Mouse (Mus musculus) cerebellum, postnatal 14 days (tissue): ENCODE measurements around the gene Gm20817.
"Not testable (repeated sequence)": the region's sequence is repeated elsewhere in the genome, so short reads cannot be mapped to it uniquely, and the experiment has no call there.

Experiments used
- DNase-seq, 2 experiments: peaks; one replicate each; pipeline ENCODE4 v3.0.0; 2021; ENCODE audit warnings: mixed read lengths in 2 of 2

Gm20817 gene

GRCm38 (mm10) chrY:68832628-68833027, at the start of gene Gm20817:
Gm20817 (minus strand) TSS chrY:68832728.
- DNase-seq = not testable (repeated sequence)
